Mouse (Mus musculus): Measurements from ENCODE around the gene Lmntd1. TPM values are rescaled to one million over a fixed set of nuclear protein-coding genes. Genes with fewer than 3 reads are reported as not detected.

The Lmntd1 gene
- polyA plus RNA-seq, 1 experiment from 2014 or later: 0.63 TPM

DNA sequence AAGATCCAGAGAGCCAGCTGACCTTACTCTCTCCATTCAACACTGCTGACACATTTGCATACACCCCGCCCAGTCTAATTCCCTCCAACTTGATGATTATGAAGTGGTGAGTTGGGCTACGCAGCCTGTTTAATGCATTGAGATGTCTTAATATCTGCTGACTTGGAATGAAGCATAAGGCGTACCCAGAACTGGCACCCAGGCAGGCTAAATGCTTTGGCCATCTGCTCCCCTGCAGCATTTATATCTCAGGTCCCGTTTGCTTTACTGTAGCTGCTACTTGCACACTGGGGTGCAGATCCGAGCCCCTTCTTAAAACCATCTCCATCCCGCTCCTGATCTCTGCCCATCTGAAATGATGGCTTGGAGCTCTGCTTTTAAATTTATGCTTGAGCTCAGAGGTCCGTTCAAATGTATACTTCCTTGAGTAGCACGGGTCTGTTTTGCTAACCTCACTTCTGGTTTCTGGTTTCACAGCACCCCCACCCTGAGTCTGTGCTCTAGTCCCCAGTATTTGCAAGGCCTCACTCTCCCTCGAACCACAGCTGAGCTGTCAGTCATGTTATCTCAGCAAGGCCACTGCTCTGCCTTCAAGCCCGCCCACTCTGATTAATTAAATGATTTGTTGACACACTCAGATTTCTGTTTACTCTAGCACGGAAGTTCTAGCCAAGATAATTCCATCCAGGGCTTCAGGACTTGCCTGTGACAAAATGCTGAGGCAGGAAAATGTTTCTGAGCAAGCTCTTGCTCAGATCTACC, 15.1 kb downstream of the Lmntd1 start:
- no peak overlapping the region for H3K27ac ChIP-seq (replicated peaks)
- peaks cover 4% of the 10 kb centered on the region for H3K4me1 ChIP-seq
- no peak overlapping the region for H3K4me3 ChIP-seq (replicated peaks)
- no peaks in the 10 kb centered on the region for H3K27me3 ChIP-seq (replicated peaks)
- H3K9me3 ChIP-seq (replicated peaks): no peaks in the 10 kb centered on the region
- no peak overlapping the region for H3K4me2 ChIP-seq
- H3K36me3 ChIP-seq: no peaks in the 10 kb centered on the region
- no peak overlapping the region for H3K9ac ChIP-seq (replicated peaks)
- no peak for ATAC-seq (ENCODE audit: low FRiP score)
- 69% methylated on average over 11 of the region's 11 CpGs for WGBS

DNA sequence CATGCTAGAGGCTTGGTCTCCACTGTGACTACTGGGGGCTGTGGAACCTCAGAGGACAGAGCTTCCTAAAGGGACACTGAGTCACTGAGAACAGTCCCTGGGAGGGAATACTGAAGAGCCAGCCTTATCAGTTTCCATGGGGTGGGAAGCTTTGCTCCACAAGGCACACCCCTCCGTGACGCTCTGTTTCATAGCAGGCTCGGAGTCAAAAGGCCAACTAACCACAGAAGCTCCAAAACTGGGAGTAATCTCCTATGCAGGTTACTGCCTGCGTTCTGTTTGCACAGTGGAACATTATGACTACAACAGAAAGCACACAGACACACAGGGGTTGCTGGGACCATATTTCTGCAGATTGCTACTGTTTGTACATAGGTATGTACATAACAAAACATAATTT, 18.2 kb downstream of the Lmntd1 start:
- ATAC-seq (ENCODE audit: low FRiP score): no peak
- H3K36me3 ChIP-seq: no peaks in the 10 kb centered on the region
- H3K27me3 ChIP-seq (replicated peaks): no peaks in the 10 kb centered on the region
- H3K4me2 ChIP-seq: no peak overlapping the region
- H3K9me3 ChIP-seq (replicated peaks): no peaks in the 10 kb centered on the region
- H3K4me3 ChIP-seq (replicated peaks): no peak overlapping the region
- H3K27ac ChIP-seq (replicated peaks): no peak overlapping the region
- 88% methylated on average over 4 of the region's 4 CpGs for WGBS
- peaks cover 14% of the 10 kb centered on the region for H3K4me1 ChIP-seq
- no peak overlapping the region for H3K9ac ChIP-seq (replicated peaks)

DNA sequence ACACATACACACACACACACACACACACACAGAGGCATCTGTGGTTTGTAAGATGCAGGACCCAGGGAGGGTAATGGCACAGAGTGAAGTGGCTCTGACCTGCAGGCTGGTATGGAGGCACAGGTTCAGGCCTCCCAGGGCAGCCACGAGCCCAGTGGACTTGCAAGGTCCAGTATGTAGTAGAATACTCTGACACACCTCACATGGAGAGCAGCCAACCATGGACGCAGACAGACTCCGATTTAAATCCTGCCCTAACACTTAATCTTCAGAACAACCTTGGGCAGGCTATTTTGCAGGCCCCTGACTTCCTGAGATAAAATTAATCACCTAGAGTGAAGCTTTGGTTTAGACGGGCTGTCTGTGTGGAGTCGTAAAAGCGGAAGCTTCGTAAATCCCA, 20.1 kb downstream of the Lmntd1 start:
- Histone ChIP-seq H3K9ac (replicated peaks) (no peak overlapping the region), H3K4me1 (peaks cover 14% of the 10 kb centered on the region), H3K9me3 (replicated peaks) (no peaks in the 10 kb centered on the region), H3K27ac (replicated peaks) (no peak overlapping the region), H3K36me3 (no peaks in the 10 kb centered on the region), H3K27me3 (replicated peaks) (no peaks in the 10 kb centered on the region), H3K4me2 (no peak overlapping the region), H3K4me3 (replicated peaks) (no peak overlapping the region)
- ATAC-seq (ENCODE audit: low FRiP score): no peak
- 42% methylated on average over 7 of the region's 7 CpGs for WGBS

DNA sequence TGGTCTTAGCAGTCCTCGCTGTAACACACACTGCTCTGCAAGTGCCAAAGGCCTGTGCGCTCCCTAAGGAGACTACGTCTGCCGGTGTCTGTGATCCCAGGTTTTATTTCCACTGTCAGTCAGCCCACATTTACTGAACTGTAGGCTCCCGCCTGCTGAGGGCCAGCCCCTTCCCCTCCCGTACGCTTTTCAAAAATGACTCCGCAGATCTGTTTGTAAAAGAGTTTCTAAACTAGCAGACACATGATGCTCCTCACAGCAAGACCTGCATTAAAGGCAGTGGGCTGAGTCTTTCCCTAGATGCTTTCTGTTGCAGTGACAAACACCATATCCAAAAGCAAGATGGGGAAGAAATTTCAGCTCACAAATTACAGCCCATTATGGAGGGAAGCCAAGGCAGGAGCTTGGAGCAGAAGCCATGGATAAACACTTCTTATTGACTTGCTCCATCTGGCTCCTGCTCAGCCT, 21.6 kb downstream of the Lmntd1 start:
- Histone ChIP-seq H3K9me3 (replicated peaks) (no peaks in the 10 kb centered on the region), H3K4me2 (no peak overlapping the region), H3K4me1 (peaks cover 14% of the 10 kb centered on the region), H3K27me3 (replicated peaks) (no peaks in the 10 kb centered on the region), H3K9ac (replicated peaks) (no peak overlapping the region), H3K36me3 (no peaks in the 10 kb centered on the region), H3K4me3 (replicated peaks) (no peak overlapping the region), H3K27ac (replicated peaks) (peak overlapping the region; percentile 33; the same call in 1 of the 2 replicates)
- 35% methylated on average over 8 of the region's 8 CpGs for WGBS
- ATAC-seq (ENCODE audit: low FRiP score): no peak

DNA sequence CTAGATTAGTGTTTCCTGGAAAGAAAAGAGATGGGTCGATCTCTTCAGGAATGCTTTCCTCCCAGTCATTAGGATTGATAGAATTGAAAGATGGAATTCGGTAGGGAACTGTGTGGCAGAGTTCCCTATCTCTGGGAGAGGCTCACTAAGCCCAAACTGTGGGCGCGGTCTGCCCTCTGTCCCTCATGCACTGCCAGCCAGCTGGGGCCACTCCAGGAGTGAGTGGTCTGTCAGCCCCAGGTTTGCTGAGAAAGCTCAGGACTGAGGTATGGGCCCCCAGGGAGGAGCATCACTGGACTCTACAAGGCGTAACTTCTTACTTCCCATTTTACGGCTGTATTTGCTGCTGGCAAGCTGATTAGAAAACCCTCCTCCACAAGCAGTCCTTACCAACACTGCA, 22.1 kb downstream of the Lmntd1 start:
- Histone ChIP-seq H3K4me2 (no peak overlapping the region), H3K4me3 (replicated peaks) (no peak overlapping the region), H3K9ac (replicated peaks) (no peak overlapping the region; the same call in 1 of the 2 replicates), H3K9me3 (replicated peaks) (no peaks in the 10 kb centered on the region), H3K27ac (replicated peaks) (peak overlapping the region; percentile 33), H3K27me3 (replicated peaks) (no peaks in the 10 kb centered on the region), H3K4me1 (peaks cover 14% of the 10 kb centered on the region), H3K36me3 (no peaks in the 10 kb centered on the region)
- ATAC-seq (ENCODE audit: low FRiP score): no peak
- WGBS: 69% methylated on average over 6 of the region's 6 CpGs

DNA sequence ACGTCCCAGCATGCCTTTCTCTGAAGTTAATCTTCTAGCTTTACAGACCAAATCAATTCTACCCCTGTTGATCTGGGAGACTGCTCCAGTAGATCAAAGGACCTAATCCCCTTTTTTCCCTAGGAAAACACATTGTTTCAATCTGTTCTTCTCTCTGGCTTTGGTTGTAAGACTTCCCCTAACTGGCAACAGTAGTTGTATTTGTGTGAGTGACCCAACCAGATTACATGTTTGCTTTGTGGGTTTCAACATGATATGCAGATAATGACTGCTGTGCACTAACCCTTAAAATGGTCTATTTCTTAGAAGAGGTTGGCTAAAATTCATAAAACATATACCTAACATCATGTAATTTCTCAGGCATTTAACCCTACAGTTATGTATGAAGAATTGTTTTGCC, 22.5 kb downstream of the Lmntd1 start:
- no peak overlapping the region for H3K27ac ChIP-seq (replicated peaks)
- H3K4me3 ChIP-seq (replicated peaks): no peak overlapping the region
- ATAC-seq (ENCODE audit: low FRiP score): no peak
- H3K9me3 ChIP-seq (replicated peaks): no peaks in the 10 kb centered on the region
- H3K36me3 ChIP-seq: no peaks in the 10 kb centered on the region
- H3K27me3 ChIP-seq (replicated peaks): no peaks in the 10 kb centered on the region
- peaks cover 14% of the 10 kb centered on the region for H3K4me1 ChIP-seq
- no peak overlapping the region for H3K4me2 ChIP-seq
- WGBS: 80% methylated on average over 1 of the region's 1 CpGs
- no peak overlapping the region for H3K9ac ChIP-seq (replicated peaks)

DNA sequence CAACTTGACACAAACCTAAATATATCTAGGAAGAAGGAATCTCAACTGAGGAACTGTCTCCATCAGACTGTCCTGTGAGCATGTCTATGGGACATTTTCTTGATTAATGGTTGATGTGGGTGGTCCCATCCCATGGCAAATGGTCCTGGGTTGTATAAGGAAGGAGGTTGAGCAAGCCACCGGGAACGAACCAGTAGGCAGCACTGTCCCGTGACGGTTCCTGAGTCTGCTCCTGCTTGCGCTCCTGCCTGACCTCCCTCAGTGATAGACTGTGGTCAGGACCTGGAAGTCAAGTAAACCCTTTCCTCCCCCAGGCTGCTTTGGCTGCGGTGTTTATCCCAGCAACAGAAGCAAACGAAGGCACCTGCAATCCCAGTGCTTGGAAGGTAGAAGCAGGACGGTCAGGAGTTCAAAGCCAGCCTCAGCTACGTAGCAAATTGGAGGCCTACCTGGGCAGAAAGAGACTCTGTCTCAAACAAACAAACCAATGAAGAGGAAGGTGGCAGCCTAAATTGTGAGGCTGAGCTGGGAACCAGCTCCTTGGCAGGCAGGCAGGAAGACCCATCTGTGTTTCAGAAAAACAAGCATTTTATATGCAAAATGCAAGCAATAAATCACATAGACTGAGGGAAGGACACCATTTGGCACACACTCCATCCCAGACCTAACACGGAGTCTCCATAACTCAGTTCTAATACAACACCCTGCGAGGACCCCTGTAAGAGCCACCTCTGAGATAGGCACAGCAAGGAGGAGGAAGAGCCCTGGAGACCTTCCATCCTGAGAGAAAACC, 23.4 kb downstream of the Lmntd1 start:
- no peaks in the 10 kb centered on the region for H3K36me3 ChIP-seq
- no peak overlapping the region for H3K4me2 ChIP-seq
- no peak overlapping the region for H3K9ac ChIP-seq (replicated peaks)
- no peak for ATAC-seq (ENCODE audit: low FRiP score)
- WGBS: 68% methylated on average over 11 of the region's 11 CpGs
- H3K4me1 ChIP-seq: peaks cover 14% of the 10 kb centered on the region
- H3K9me3 ChIP-seq (replicated peaks): no peaks in the 10 kb centered on the region
- H3K27ac ChIP-seq (replicated peaks): no peak overlapping the region
- no peak overlapping the region for H3K4me3 ChIP-seq (replicated peaks)
- H3K27me3 ChIP-seq (replicated peaks): no peaks in the 10 kb centered on the region

DNA sequence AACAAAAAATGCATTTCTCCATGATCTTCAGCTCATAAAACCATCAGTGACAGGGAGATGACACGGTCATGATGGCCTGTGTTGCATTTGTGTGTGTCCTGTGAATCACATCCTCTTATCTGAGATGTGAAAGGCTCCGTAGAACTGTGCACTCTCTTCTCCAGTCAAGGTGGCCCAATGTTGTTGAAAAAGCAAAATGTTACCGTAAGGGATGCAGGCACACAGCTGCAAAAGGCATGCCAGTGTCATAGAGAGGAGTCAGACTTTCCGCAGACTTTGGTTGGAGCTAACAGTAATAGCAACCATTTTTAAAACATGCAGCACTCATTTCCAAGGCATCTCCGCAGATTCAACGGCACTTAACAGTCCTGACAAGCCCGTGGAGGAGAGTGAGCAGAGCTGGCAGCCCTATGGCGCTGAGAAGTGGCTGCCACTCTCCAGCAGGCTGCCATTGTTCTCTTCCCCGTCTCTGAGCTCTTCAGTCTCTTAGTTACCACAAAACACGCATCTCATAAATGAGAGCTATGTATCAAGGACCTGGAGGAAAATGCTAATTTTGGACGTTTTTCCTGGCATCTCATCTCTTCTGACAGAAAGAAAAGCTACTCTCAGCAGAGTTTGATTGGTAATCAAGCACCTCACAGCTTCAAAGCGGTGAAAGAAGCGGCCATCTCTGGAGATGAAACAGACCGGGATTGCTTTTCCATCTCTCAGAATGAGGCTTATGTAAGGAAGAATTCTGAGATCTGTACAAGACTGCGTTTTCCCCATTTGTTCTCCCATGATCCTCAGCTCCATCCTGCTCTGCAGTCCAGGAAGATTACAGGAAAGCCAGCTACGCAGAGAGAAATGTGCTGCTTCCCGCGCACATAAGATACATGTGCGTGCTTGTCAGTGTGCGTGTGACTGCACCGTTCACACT, 28.8 kb downstream of the Lmntd1 start:
- Histone ChIP-seq H3K27me3 (replicated peaks) (no peaks in the 10 kb centered on the region), H3K36me3 (no peaks in the 10 kb centered on the region), H3K9ac (replicated peaks) (no peak overlapping the region), H3K9me3 (replicated peaks) (no peaks in the 10 kb centered on the region), H3K4me2 (peak overlapping the region; percentile 23), H3K27ac (replicated peaks) (peak overlapping the region; percentile 13; the same call in 1 of the 2 replicates), H3K4me3 (replicated peaks) (no peak overlapping the region), H3K4me1 (peaks cover 7% of the 10 kb centered on the region; the same call in 1 of the 2 replicates)
- no peak for ATAC-seq (ENCODE audit: low FRiP score)
- 62% methylated on average over 21 of the region's 21 CpGs for WGBS

- WGBS: 73% methylated on average over 10 of the region's 10 CpGs
- no peaks in the 10 kb centered on the region for H3K27me3 ChIP-seq (replicated peaks)
- no peak overlapping the region for H3K27ac ChIP-seq (replicated peaks)
- no peak overlapping the region for H3K4me3 ChIP-seq (replicated peaks)
- peaks cover 16% of the 10 kb centered on the region for H3K4me1 ChIP-seq
- H3K9me3 ChIP-seq (replicated peaks): no peaks in the 10 kb centered on the region
- ATAC-seq (ENCODE audit: low FRiP score): no peak
- H3K4me2 ChIP-seq: no peak overlapping the region
- H3K9ac ChIP-seq (replicated peaks): no peak overlapping the region
- no peaks in the 10 kb centered on the region for H3K36me3 ChIP-seq
These were observed 32.6 kb downstream of the Lmntd1 start for GRCm38 (mm10) chr6:145581366-145582170.

DNA sequence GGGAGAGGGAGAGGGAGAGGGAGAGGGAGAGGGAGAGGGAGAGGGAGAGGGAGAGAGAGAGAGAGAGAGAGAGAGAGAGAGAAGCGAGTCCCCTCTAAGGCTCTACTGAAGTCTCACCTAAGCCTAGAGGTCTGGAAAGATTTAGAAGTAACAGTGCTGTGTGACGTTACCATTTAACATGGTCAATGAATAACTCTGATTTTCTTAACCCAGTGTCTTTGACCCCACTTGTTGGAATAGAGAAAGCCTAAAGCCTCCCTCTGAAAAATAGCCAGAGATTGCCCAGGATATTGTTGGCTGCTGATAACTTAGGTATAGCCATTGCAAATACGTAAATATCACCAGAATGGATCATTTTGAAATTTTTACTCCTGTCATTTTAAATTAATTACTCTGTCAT, 34.4 kb downstream of the Lmntd1 start:
- 88% methylated on average over 3 of the region's 3 CpGs for WGBS
- no peak overlapping the region for H3K4me3 ChIP-seq (replicated peaks)

More for the DNA sequence above, 34.4 kb downstream of the Lmntd1 start:
- Histone ChIP-seq H3K27me3 (replicated peaks) (no peaks in the 10 kb centered on the region), H3K4me1 (peaks cover 9% of the 10 kb centered on the region), H3K27ac (replicated peaks) (no peak overlapping the region), H3K9ac (replicated peaks) (no peak overlapping the region), H3K4me2 (no peak overlapping the region), H3K9me3 (replicated peaks) (no peaks in the 10 kb centered on the region), H3K36me3 (no peaks in the 10 kb centered on the region)
- ATAC-seq (ENCODE audit: low FRiP score): no peak

All from neural tube, embryonic 15.5 days (tissue).